Mouse (Mus musculus) CH12.LX (cell line): ENCODE data around the gene Sfxn3. TPM values are rescaled to one million over a fixed set of nuclear protein-coding genes. Genes with fewer than 3 reads are reported as not detected.

Source experiments
- DNase-seq: peaks from one replicate; pipeline ENCODE4 v3.0.0-alpha.2; 2013; ENCODE audit errors: extremely low read depth
- H3K27ac ChIP-seq: 2 replicates; pipeline ENCODE4 v1.5.1; 2012; ENCODE audit warnings: low read depth, mild to moderate bottlenecking, control low read depth, moderate library complexity; ENCODE audit not compliant: insufficient read depth
- H3K27me3 ChIP-seq: replicated peaks from 2 replicates; pipeline ENCODE3; 2012; ENCODE audit warnings: inconsistent platforms
- H3K36me3 ChIP-seq, 2 experiments: replicated peaks in 1 of 2; 2 replicates each; pipeline versions ENCODE3 to v1.6.1; 2012; ENCODE audit warnings: inconsistent platforms in 1 of 2, low read length in 1 of 2, mild to moderate bottlenecking in 1 of 2, mixed read lengths in 1 of 2, moderate library complexity in 1 of 2; ENCODE audit not compliant: control insufficient read depth in 1 of 2, insufficient read depth in 1 of 2
- H3K4me1 ChIP-seq, 2 experiments: 2 replicates each; pipeline ENCODE4 v1.6.1; 2012; ENCODE audit warnings: inconsistent platforms in 1 of 2, moderate library complexity in 1 of 2; ENCODE audit not compliant: insufficient read depth in 2 of 2, control insufficient read depth in 1 of 2
- H3K4me2 ChIP-seq: 2 replicates; pipeline ENCODE4 v1.6.1; 2012; ENCODE audit warnings: low read depth, mild to moderate bottlenecking, control low read depth; ENCODE audit not compliant: poor library complexity, insufficient read depth, severe bottlenecking
- H3K4me3 ChIP-seq, 3 experiments: fragments of 150-350 bp in 1 of 3; sonication (generic) in 1 of 3; replicated peaks in 1 of 3; 2 replicates each; pipeline versions ENCODE3 to v1.5.1; 2011 to 2012; ENCODE audit warnings: low read depth in 2 of 3, low read length in 2 of 3, mild to moderate bottlenecking in 2 of 3, moderate library complexity in 2 of 3, control low read depth in 1 of 3, improper control_type of control experiment in 1 of 3, inconsistent platforms in 1 of 3, mixed read lengths in 1 of 3; ENCODE audit not compliant: poor library complexity in 1 of 3
- H3K79me2 ChIP-seq: replicated peaks from 2 replicates; pipeline ENCODE4 v1.6.1; 2012; ENCODE audit warnings: mild to moderate bottlenecking, moderate library complexity; ENCODE audit not compliant: control insufficient read depth, poor library complexity, insufficient read depth, severe bottlenecking; ENCODE audit errors: extremely low read depth
- H3K9ac ChIP-seq: 2 replicates; pipeline ENCODE4 v1.6.1; 2012; ENCODE audit warnings: low read depth, mild to moderate bottlenecking, control low read depth, moderate library complexity; ENCODE audit not compliant: insufficient read depth
- H3K9me3 ChIP-seq: replicated peaks from 2 replicates; pipeline ENCODE3; 2012; ENCODE audit warnings: low read length, inconsistent platforms, mixed read lengths
- BHLHE40 ChIP-seq: IDR thresholded peaks from 2 replicates; pipeline ENCODE4 v1.6.1; 2011; ENCODE audit warnings: mild to moderate bottlenecking, low read depth, low read length, improper control_type of control experiment
- CHD1 ChIP-seq: IDR thresholded peaks from 2 replicates; pipeline ENCODE4 v1.6.1; 2012; ENCODE audit warnings: low read depth, low read length, improper control_type of control experiment, inconsistent platforms
- CHD2 ChIP-seq: IDR thresholded peaks from 2 replicates; pipeline ENCODE4 v1.6.1; 2011; ENCODE audit warnings: low read length, improper control_type of control experiment
- ELF1 ChIP-seq: IDR thresholded peaks from 2 replicates; pipeline ENCODE4 v1.6.1; 2014; ENCODE audit warnings: low read depth, mild to moderate bottlenecking, inconsistent platforms, low read length, improper control_type of control experiment
- EP300 ChIP-seq: IDR thresholded peaks from 2 replicates; pipeline ENCODE4 v1.6.1; 2011; ENCODE audit warnings: low read length, improper control_type of control experiment
- ETS1 ChIP-seq: conservative IDR thresholded peaks from 2 replicates; pipeline ENCODE4 v1.6.1; 2012; ENCODE audit warnings: low read depth, mild to moderate bottlenecking, inconsistent platforms, low read length, improper control_type of control experiment, moderate library complexity
- GABPA ChIP-seq: IDR thresholded peaks from 2 replicates; pipeline ENCODE4 v1.6.1; 2012; ENCODE audit warnings: low read depth, low read length, improper control_type of control experiment, inconsistent platforms; ENCODE audit not compliant: insufficient replicate concordance
- HCFC1 ChIP-seq: IDR thresholded peaks from 2 replicates; pipeline ENCODE4 v1.6.1; 2012; ENCODE audit warnings: low read depth, mild to moderate bottlenecking, inconsistent platforms, low read length, improper control_type of control experiment
- IRF4 ChIP-seq: IDR thresholded peaks from 2 replicates; pipeline ENCODE4 v1.6.1; 2014; ENCODE audit warnings: low read depth, mild to moderate bottlenecking, inconsistent platforms, low read length, improper control_type of control experiment
- JUND ChIP-seq: conservative IDR thresholded peaks from 2 replicates; pipeline ENCODE4 v1.6.1; 2011; ENCODE audit warnings: low read depth, low read length, improper control_type of control experiment
- MAFK ChIP-seq: IDR thresholded peaks from 2 replicates; pipeline ENCODE4 v1.6.1; 2011; ENCODE audit warnings: low read length, improper control_type of control experiment; ENCODE audit not compliant: insufficient replicate concordance
- MEF2A ChIP-seq: IDR thresholded peaks from 2 replicates; pipeline ENCODE4 v1.6.1; 2014; ENCODE audit warnings: low read depth, mild to moderate bottlenecking, inconsistent platforms, low read length, improper control_type of control experiment, borderline replicate concordance
- MXI1 ChIP-seq: IDR thresholded peaks from 2 replicates; pipeline ENCODE4 v1.6.1; 2011; ENCODE audit warnings: mild to moderate bottlenecking, low read depth, low read length, improper control_type of control experiment
- NELFE ChIP-seq: IDR thresholded peaks from 2 replicates; pipeline ENCODE4 v1.6.1; 2011; ENCODE audit warnings: low read depth, low read length, improper control_type of control experiment
- NRF1 ChIP-seq: IDR thresholded peaks from 2 replicates; pipeline ENCODE4 v1.6.1; 2014; ENCODE audit warnings: low read depth, mild to moderate bottlenecking, inconsistent platforms, low read length, improper control_type of control experiment, moderate library complexity
- POLR2A ChIP-seq: IDR thresholded peaks from 2 replicates; pipeline ENCODE4 v1.6.1; 2011; ENCODE audit warnings: low read depth, mild to moderate bottlenecking, improper control_type of control experiment, low read length
- POLR2AphosphoS2 ChIP-seq: IDR thresholded peaks from 2 replicates; pipeline ENCODE4 v1.6.1; 2011; ENCODE audit warnings: low read depth, low read length, improper control_type of control experiment
- RCOR1 ChIP-seq: conservative IDR thresholded peaks from 2 replicates; pipeline ENCODE4 v1.6.1; 2012; ENCODE audit warnings: low read depth, mild to moderate bottlenecking, inconsistent platforms, low read length, improper control_type of control experiment
- SIN3A ChIP-seq: IDR thresholded peaks from 2 replicates; pipeline ENCODE4 v1.6.1; 2012; ENCODE audit warnings: low read length, improper control_type of control experiment, inconsistent platforms
- TBP ChIP-seq: conservative IDR thresholded peaks from 2 replicates; pipeline ENCODE4 v1.6.1; 2011; ENCODE audit warnings: low read depth, low read length, improper control_type of control experiment
- TCF12 ChIP-seq: IDR thresholded peaks from 2 replicates; pipeline ENCODE4 v1.6.1; 2014; ENCODE audit warnings: low read depth, mild to moderate bottlenecking, inconsistent platforms, low read length, improper control_type of control experiment
- UBTF ChIP-seq: IDR thresholded peaks from 2 replicates; pipeline ENCODE4 v1.6.1; 2012; ENCODE audit warnings: low read depth, mild to moderate bottlenecking, inconsistent platforms, low read length, improper control_type of control experiment, moderate library complexity
- USF2 ChIP-seq: conservative IDR thresholded peaks from 2 replicates; pipeline ENCODE4 v1.6.1; 2011; ENCODE audit warnings: low read depth, low read length, improper control_type of control experiment
- ZC3H11A ChIP-seq: IDR thresholded peaks from 2 replicates; pipeline ENCODE4 v1.6.1; 2012; ENCODE audit warnings: low read depth, mild to moderate bottlenecking, inconsistent platforms, low read length, improper control_type of control experiment
- ZMIZ1 ChIP-seq: IDR thresholded peaks from 2 replicates; pipeline ENCODE4 v1.6.1; 2012; ENCODE audit warnings: low read depth, mild to moderate bottlenecking, inconsistent platforms, low read length, improper control_type of control experiment
- dilution Hi-C: fragments of 300-500 bp; cut with MboI; formaldehyde crosslinking; loops from 2 replicates; pipeline ENCODE4 v1.14.3; 2020; ENCODE audit warnings: low sequenced_read_pairs; ENCODE audit not compliant: extremely low pct_unique_long_range_greater_than_20kb, extremely low pct_ligation_motif_present
- in situ Hi-C: fragments of 300-500 bp; cut with MboI; formaldehyde crosslinking; loops from 3 replicates; pipeline ENCODE4 v1.14.3; 2019; ENCODE audit warnings: low sequenced_read_pairs, low pct_ligation_motif_present, low pct_unique_long_range_greater_than_20kb, mixed read lengths
- polyA plus RNA-seq: library from polyadenylated mRNA; unstranded; fragments of >175 nt; gene quantifications from 2 replicates; pipeline ENCODE4 v1.2.1, GENCODE M21; 2012; ENCODE audit warnings: low read depth; ENCODE audit not compliant: insufficient read length
- total RNA-seq, 2 experiments: library from RNA; depleted of rRNA; stranded (reverse); fragments of 300-350 nt in 1 of 2; fragments of >200 nt in 1 of 2; gene quantifications; 2 replicates each; pipeline ENCODE4 v1.2.3; 2012 to 2014

Gene Sfxn3
- total and polyA plus RNA-seq, 3 experiments: 1.4 to 4.2 (median 3.6) TPM

DNA sequence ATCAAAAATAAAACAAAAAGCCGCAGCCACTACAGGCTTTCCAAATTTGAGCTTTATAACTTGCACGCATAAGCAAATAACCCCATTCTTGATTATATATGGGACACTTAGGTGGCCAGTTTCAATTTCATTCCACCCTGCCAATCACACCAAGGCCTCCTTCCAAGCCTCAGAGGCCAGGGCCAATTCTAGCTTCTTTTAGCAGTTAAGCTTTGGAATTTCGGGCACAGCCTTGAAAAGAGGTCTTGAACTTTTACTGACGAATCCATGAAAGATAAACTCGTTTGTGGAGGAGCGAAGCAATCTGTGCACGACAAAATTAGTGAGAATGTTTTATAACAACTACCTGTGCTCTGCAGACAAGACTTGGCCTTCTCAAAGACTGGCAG is 10.4 kb downstream of the Sfxn3 start:
- Histone ChIP-seq H3K9me3 (no peaks in the 10 kb centered on the region), H3K9ac (peak overlapping the region; percentile 94), H3K27ac (no peak overlapping the region), H3K4me1 (peaks cover 0 to 16% of the 10 kb centered on the region in 2 experiments; a peak in 3 of 4 replicates), H3K4me2 (peak overlapping the region; percentile 73), H3K79me2 (no peaks in the 10 kb centered on the region; the same call in 1 of the 2 replicates), H3K36me3 (peaks cover 12 to 23% of the 10 kb centered on the region in 2 experiments), H3K27me3 (no peaks in the 10 kb centered on the region), H3K4me3 (peak overlapping the region; percentile 43 to 89 (median 52))
- in situ Hi-C loops (loop anchor here (10.0 kb wide), 1 partner anchor 97 kb away; the partner anchor contains the start of gene Tlx1), dilution Hi-C loops (no loop called here)
- DNase-seq: no peak
- TF ChIP-seq TCF12 (no peak), NELFE (no peak), IRF4 (no peak), MEF2A (no peak), UBTF (no peak), ELF1 (no peak), CHD2 (no peak)

DNA sequence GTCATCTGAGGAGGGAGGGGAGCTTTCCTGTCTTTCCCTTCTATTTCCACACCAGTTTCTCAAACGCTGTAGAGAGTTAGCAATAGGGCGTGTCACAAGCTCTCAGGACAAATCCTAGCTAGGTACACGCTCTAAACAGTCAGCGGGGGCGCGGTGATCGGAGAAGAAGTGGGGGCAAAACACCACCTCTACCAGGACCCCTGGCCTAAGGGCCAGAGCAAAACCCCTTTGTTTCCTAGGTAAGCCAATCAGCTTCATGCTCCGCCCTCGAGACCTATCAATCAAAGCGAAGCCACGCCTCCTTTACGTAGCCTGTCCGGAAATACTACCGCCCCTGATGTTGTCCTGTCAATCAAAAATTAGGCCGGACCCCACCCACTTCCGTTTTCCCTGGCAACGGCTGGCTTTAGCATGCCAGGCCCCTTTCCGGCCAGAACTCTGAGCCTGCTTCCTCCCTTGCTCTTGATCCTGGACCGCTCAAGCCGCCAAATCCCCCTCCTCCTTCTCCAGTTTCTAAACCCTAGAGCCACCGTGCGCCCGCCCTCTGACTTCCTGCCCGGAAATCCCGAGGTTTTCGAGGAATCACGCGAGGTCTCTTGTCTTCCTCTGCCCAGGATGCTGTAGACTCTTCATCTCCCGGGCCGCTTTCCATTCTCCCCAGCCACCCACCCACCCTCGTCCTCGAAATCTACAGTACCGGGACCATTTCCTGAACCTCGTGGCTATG is 11.0 kb downstream of the Sfxn3 start:
- TF ChIP-seq ETS1 (0 out of 2 replicates have a peak, but pooled peaks have one; percentile 29), CHD2 (peak; percentile 93), MEF2A (peak; percentile 53; the same call in 1 of the 2 replicates), MAFK (no peak), ZMIZ1 (peak; percentile 64), JUND (no peak), CHD1 (peak; percentile 26; the same call in 1 of the 2 replicates), ELF1 (peak; percentile 92), NELFE (0 out of 2 replicates have a peak, but pooled peaks have one; percentile 66), POLR2A (peak; percentile 77), SIN3A (peak; percentile 56; the same call in 1 of the 2 replicates), USF2 (no peak), TCF12 (peak; percentile 71), POLR2AphosphoS2 (peak; percentile 83; the same call in 1 of the 2 replicates), HCFC1 (peak; percentile 66), ZC3H11A (no peak), EP300 (no peak), RCOR1 (no peak), MXI1 (peak; percentile 38; the same call in 1 of the 2 replicates), NRF1 (no peak), TBP (peak; percentile 66; the same call in 1 of the 2 replicates), BHLHE40 (peak; percentile 38; the same call in 1 of the 2 replicates), GABPA (no peak)
- TF ChIP-seq, all 38 proteins: peak for 15
- Histone ChIP-seq H3K79me2 (no peaks in the 10 kb centered on the region; the same call in 1 of the 2 replicates), H3K36me3 (peaks cover 8 to 19% of the 10 kb centered on the region in 2 experiments), H3K9me3 (no peaks in the 10 kb centered on the region), H3K4me3 (peak overlapping the region; percentile 52 to 89 (median 83)), H3K4me2 (peak overlapping the region; percentile 78), H3K9ac (peak overlapping the region; percentile 94), H3K27me3 (no peaks in the 10 kb centered on the region), H3K4me1 (peaks cover 0 to 16% of the 10 kb centered on the region in 2 experiments; a peak in 3 of 4 replicates), H3K27ac (peak overlapping the region; percentile 35; the same call in 1 of the 2 replicates)
- DNase-seq: peak; percentile 98
- dilution Hi-C loops (no loop called here), in situ Hi-C loops (loop anchor here (10.0 kb wide), 1 partner anchor 97 kb away; the partner anchor contains the start of gene Tlx1)
